Mouse (Mus musculus) c-Kit-negative CD71-positive TER-119-positive erythroid progenitor cells, embryonic 14.5 days (primary cell): ENCODE measurements around the gene Pcp4l1.
"Not testable (repeated sequence)": the region's sequence is repeated elsewhere in the genome, so short reads cannot be mapped to it uniquely, and the experiment has no call there.

Experiments
- DNase-seq: peaks from one replicate; pipeline ENCODE4 v3.0.0-alpha.2; 2013; ENCODE audit warnings: low read depth, low spot score

The Pcp4l1 gene

GRCm38 (mm10) chr1:171137486-171138155 lies 58.4 kb downstream of the Pcp4l1 start:
- DNase-seq, result not testable (repeated sequence)

DNA sequence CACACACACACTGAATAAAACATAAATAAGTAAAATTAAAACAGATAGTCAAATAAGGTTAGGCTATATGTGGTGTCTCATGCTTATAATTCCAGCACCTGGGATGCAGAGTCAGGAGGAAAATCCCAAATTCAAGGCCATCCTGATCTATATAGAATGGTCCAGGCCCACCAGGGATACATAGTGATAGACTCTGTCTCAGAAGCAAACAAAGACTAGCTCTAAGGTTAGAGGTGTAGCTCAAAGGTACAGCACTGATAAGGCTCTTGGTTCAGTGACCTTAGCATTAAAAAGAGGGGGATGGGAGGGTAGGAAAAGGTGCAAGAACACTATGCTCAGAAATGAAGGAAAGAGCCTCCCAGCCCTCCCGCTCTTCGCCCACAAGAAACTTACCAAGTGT lies 60.5 kb downstream of the Pcp4l1 start:
- no peak for DNase-seq

GRCm38 (mm10) chr1:171130971-171131370 lies 65.1 kb downstream of the Pcp4l1 start:
- DNase-seq, result no peak

DNA sequence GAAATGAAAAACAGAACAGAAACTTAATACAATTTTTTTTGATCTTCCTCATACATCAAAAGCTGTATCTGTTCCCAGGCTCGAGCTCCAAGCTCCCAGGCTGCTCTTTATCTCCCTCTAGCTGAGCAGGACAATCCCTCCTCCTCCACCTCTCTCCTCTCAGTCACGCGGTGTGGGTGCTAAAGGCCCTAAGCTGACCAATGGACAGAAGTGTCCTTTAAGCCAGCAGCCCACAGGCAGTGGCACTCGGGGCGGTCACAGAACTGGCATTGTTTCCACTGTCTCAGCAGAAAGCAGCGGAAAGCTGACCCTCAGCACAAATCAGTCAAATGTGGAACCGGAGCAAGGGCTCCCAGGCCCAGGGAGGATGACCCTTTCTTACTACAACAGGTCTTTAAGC lies 66.8 kb downstream of the Pcp4l1 start:
- no peak for DNase-seq

GRCm38 (mm10) chr1:171124398-171124797 lies 71.7 kb downstream of the Pcp4l1 start:
- peak; percentile 57 for DNase-seq
